Mouse (Mus musculus): ENCODE measurements around the gene Erbb2. TPM values are rescaled to one million over a fixed set of nuclear protein-coding genes. Genes with fewer than 3 reads are reported as not detected.

Erbb2 gene
- total RNA-seq, 1 experiment from 2014 or later, result not detected

GRCm38 (mm10) chr11:98455484-98455883, 43.2 kb downstream of the Erbb2 start:
- no peak for ATAC-seq (replicated peaks; ENCODE audit: low read depth, poor library complexity, severe bottlenecking)

GRCm38 (mm10) chr11:98456545-98456944, 44.3 kb downstream of the Erbb2 start:
- ATAC-seq (replicated peaks; ENCODE audit: low read depth, poor library complexity, severe bottlenecking), result no peak

- ATAC-seq (replicated peaks; ENCODE audit: low read depth, poor library complexity, severe bottlenecking), result no peak
These were observed 44.7 kb downstream of the Erbb2 start for GRCm38 (mm10) chr11:98456945-98457344.

- peak; percentile 77 for ATAC-seq (replicated peaks; ENCODE audit: low read depth, poor library complexity, severe bottlenecking)
These were observed 45.3 kb downstream of the Erbb2 start for GRCm38 (mm10) chr11:98457367-98458120.

- ATAC-seq (replicated peaks; ENCODE audit: low read depth, poor library complexity, severe bottlenecking), result peak; percentile 13; the same call in 1 of the 2 replicates
These were observed 46.1 kb downstream of the Erbb2 start for GRCm38 (mm10) chr11:98458121-98458990.

- ATAC-seq (replicated peaks; ENCODE audit: low read depth, poor library complexity, severe bottlenecking), result no peak
These were observed 46.9 kb downstream of the Erbb2 start for GRCm38 (mm10) chr11:98459071-98459741.

- ATAC-seq (replicated peaks; ENCODE audit: low read depth, poor library complexity, severe bottlenecking), result no peak
These were observed 47.6 kb downstream of the Erbb2 start for GRCm38 (mm10) chr11:98459860-98460259.

GRCm38 (mm10) chr11:98461109-98461720, 48.9 kb downstream of the Erbb2 start:
- ATAC-seq (replicated peaks; ENCODE audit: low read depth, poor library complexity, severe bottlenecking), result no peak

GRCm38 (mm10) chr11:98462255-98462654, 50.0 kb downstream of the Erbb2 start:
- no peak for ATAC-seq (replicated peaks; ENCODE audit: low read depth, poor library complexity, severe bottlenecking)

GRCm38 (mm10) chr11:98463911-98464310, 51.6 kb downstream of the Erbb2 start:
- no peak for ATAC-seq (replicated peaks; ENCODE audit: low read depth, poor library complexity, severe bottlenecking)

GRCm38 (mm10) chr11:98464516-98464915, 52.2 kb downstream of the Erbb2 start:
- no peak for ATAC-seq (replicated peaks; ENCODE audit: low read depth, poor library complexity, severe bottlenecking)

- ATAC-seq (replicated peaks; ENCODE audit: low read depth, poor library complexity, severe bottlenecking), result 0 out of 2 replicates have a peak, but pooled peaks have one; percentile 29
These were observed 57.8 kb downstream of the Erbb2 start for GRCm38 (mm10) chr11:98469761-98470714.

GRCm38 (mm10) chr11:98470795-98471194, 58.5 kb downstream of the Erbb2 start:
- no peak for ATAC-seq (replicated peaks; ENCODE audit: low read depth, poor library complexity, severe bottlenecking)

GRCm38 (mm10) chr11:98472696-98473095, 60.4 kb downstream of the Erbb2 start:
- ATAC-seq (replicated peaks; ENCODE audit: low read depth, poor library complexity, severe bottlenecking), result no peak

- ATAC-seq (replicated peaks; ENCODE audit: low read depth, poor library complexity, severe bottlenecking), result no peak
These were observed 61.7 kb downstream of the Erbb2 start for GRCm38 (mm10) chr11:98473916-98474479.

GRCm38 (mm10) chr11:98474967-98475366, 62.7 kb downstream of the Erbb2 start:
- ATAC-seq (replicated peaks; ENCODE audit: low read depth, poor library complexity, severe bottlenecking), result no peak

- ATAC-seq (replicated peaks; ENCODE audit: low read depth, poor library complexity, severe bottlenecking), result no peak
These were observed 63.6 kb downstream of the Erbb2 start for GRCm38 (mm10) chr11:98475630-98476433.

GRCm38 (mm10) chr11:98476434-98476807, 64.2 kb downstream of the Erbb2 start:
- no peak for ATAC-seq (replicated peaks; ENCODE audit: low read depth, poor library complexity, severe bottlenecking)

All from common myeloid progenitor, adult 5-6 weeks (primary cell).